ENCODE assay signal across 14 mouse cellular contexts in genomic region chr12:99333304-99333968, GRCm38 (mm10).
DNase-seq lines count a peak whose midpoint lies in the region; ATAC-seq lines count a peak whose summit lies in the region.
"Had no signal": no experiment of that assay in that cellular context is flagged by ENCODE, and none has a peak within 500 bp of the region (broad histone marks: within the 10 kb centered on the region; RNA-seq: fewer than 3 reads in every experiment).

No protein-coding gene starts in this region.

- no peak for DNase-seq in embryonic facial prominence, embryonic 10.5 days (ENCODE audit: low spot score)
- no peak for DNase-seq in neural tube, embryonic 10.5 days (ENCODE audit: extremely low spot score, low spot score)
- no peak for DNase-seq in heart, adult 8-10 months (ENCODE audit: low spot score)
- no peak for DNase-seq in right cerebral cortex, adult 18-20 months
- DNase-seq: B cell, adult 2 months; gastrocnemius, postnatal 36 days; kidney, postnatal 14 days; right cerebral cortex, postnatal 25 days had no signal

- peaks cover 64% of the 10 kb centered on the region for H3K4me1 ChIP-seq in embryonic facial prominence, embryonic 12.5 days
- H3K4me1 ChIP-seq in embryonic facial prominence, embryonic 10.5 days, result peaks cover 75% of the 10 kb centered on the region
- H3K4me1 ChIP-seq in neural tube, embryonic 13.5 days (replicated peaks), result peaks cover 95% of the 10 kb centered on the region
- H3K4me1 ChIP-seq in kidney, embryonic 14.5 days (ENCODE audit: control insufficient read depth, insufficient read depth, low read length), result peaks cover 48% of the 10 kb centered on the region

- no peak overlapping the region for H3K9ac ChIP-seq in embryonic facial prominence, embryonic 12.5 days
- no peak overlapping the region for H3K9ac ChIP-seq in neural tube, embryonic 13.5 days
- no peak overlapping the region for H3K9ac ChIP-seq in kidney, embryonic 14.5 days (ENCODE audit: low read depth, low read length)
- H3K9ac ChIP-seq: heart, embryonic 15.5 days; lung, embryonic 15.5 days had no signal

- WGBS in embryonic facial prominence, embryonic 12.5 days, result 83% methylated on average over 20 of the region's 20 CpGs
- WGBS in embryonic facial prominence, embryonic 10.5 days, result 87% methylated on average over 20 of the region's 20 CpGs
- WGBS in neural tube, embryonic 13.5 days, result 83% methylated on average over 20 of the region's 20 CpGs
- 85% methylated on average over 20 of the region's 20 CpGs for WGBS in kidney, embryonic 14.5 days

- 0 out of 2 replicates have a peak overlapping the region, but pooled peaks have one; percentile 11 for H3K27ac ChIP-seq in embryonic facial prominence, embryonic 12.5 days
- H3K27ac ChIP-seq in embryonic facial prominence, embryonic 10.5 days (replicated peaks), result no peak overlapping the region
- H3K27ac ChIP-seq in neural tube, embryonic 13.5 days (replicated peaks), result peak overlapping the region; percentile 10; the same call in 1 of the 2 replicates
- no peak overlapping the region for H3K27ac ChIP-seq in kidney, embryonic 14.5 days (ENCODE audit: low read depth, low read length)
- H3K27ac ChIP-seq: heart, embryonic 15.5 days; lung, embryonic 15.5 days had no signal

- H3K27me3 ChIP-seq in embryonic facial prominence, embryonic 12.5 days, result no peaks in the 10 kb centered on the region
- H3K27me3 ChIP-seq in embryonic facial prominence, embryonic 10.5 days (replicated peaks; ENCODE audit: low read depth, poor library complexity, severe bottlenecking), result no peaks in the 10 kb centered on the region
- H3K27me3 ChIP-seq in neural tube, embryonic 13.5 days, result no peaks in the 10 kb centered on the region
- no peaks in the 10 kb centered on the region for H3K27me3 ChIP-seq in kidney, embryonic 14.5 days (ENCODE audit: control insufficient read depth, insufficient read depth, low read length)
- H3K27me3 ChIP-seq: heart, embryonic 15.5 days; lung, embryonic 15.5 days had no signal

- H3K4me2 ChIP-seq in embryonic facial prominence, embryonic 12.5 days (replicated peaks), result no peak overlapping the region
- no peak overlapping the region for H3K4me2 ChIP-seq in neural tube, embryonic 13.5 days
- H3K4me2 ChIP-seq in kidney, embryonic 14.5 days (replicated peaks; ENCODE audit: low read depth, low read length), result no peak overlapping the region
- H3K4me2 ChIP-seq: heart, embryonic 15.5 days; lung, embryonic 15.5 days had no signal

- H3K4me3 ChIP-seq in embryonic facial prominence, embryonic 12.5 days, result no peak overlapping the region
- H3K4me3 ChIP-seq in embryonic facial prominence, embryonic 10.5 days, result no peak overlapping the region
- no peak overlapping the region for H3K4me3 ChIP-seq in neural tube, embryonic 13.5 days
- no peak overlapping the region for H3K4me3 ChIP-seq in kidney, embryonic 14.5 days (ENCODE audit: low read length)
- H3K4me3 ChIP-seq: heart, embryonic 15.5 days; lung, embryonic 15.5 days had no signal

- H3K36me3 ChIP-seq in embryonic facial prominence, embryonic 12.5 days, result peaks cover 3% of the 10 kb centered on the region; the same call in 1 of the 2 replicates
- peaks cover 5% of the 10 kb centered on the region; the same call in 1 of the 2 replicates for H3K36me3 ChIP-seq in embryonic facial prominence, embryonic 10.5 days (replicated peaks)
- H3K36me3 ChIP-seq in neural tube, embryonic 13.5 days, result no peaks in the 10 kb centered on the region; the same call in 1 of the 2 replicates
- H3K36me3 ChIP-seq in kidney, embryonic 14.5 days (ENCODE audit: control insufficient read depth, insufficient read depth, low read length), result no peaks in the 10 kb centered on the region
- H3K36me3 ChIP-seq: heart, embryonic 15.5 days; lung, embryonic 15.5 days had no signal

- H3K9me3 ChIP-seq in embryonic facial prominence, embryonic 12.5 days, result no peaks in the 10 kb centered on the region
- H3K9me3 ChIP-seq in embryonic facial prominence, embryonic 10.5 days, result no peaks in the 10 kb centered on the region
- H3K9me3 ChIP-seq in neural tube, embryonic 13.5 days, result no peaks in the 10 kb centered on the region
- no peaks in the 10 kb centered on the region for H3K9me3 ChIP-seq in kidney, embryonic 14.5 days (ENCODE audit: control insufficient read depth, low read length)
- H3K9me3 ChIP-seq: heart, embryonic 15.5 days; lung, embryonic 15.5 days had no signal

- ATAC-seq in embryonic facial prominence, embryonic 12.5 days (ENCODE audit: insufficient number of reproducible peaks, insufficient read depth, low FRiP score, low TSS enrichment), result no peak
- no peak for ATAC-seq in neural tube, embryonic 13.5 days (ENCODE audit: low read depth)
- ATAC-seq in granulocyte monocyte progenitor cell, adult 5-6 weeks (replicated peaks; ENCODE audit: poor library complexity, severe bottlenecking), result peak; percentile 20
- no peak for ATAC-seq in kidney, embryonic 14.5 days (ENCODE audit: low FRiP score, low TSS enrichment)

Comparison
In these comparisons a context has a peak if more than half of its experiments do, and no peak if none do; other contexts are left out.
1. H3K27ac ChIP-seq: peak in embryonic facial prominence, embryonic 12.5 days (single experiment) and neural tube, embryonic 13.5 days (single experiment); none in embryonic facial prominence, embryonic 10.5 days (single experiment) and kidney, embryonic 14.5 days (single experiment).